Mouse (Mus musculus): ENCODE results near the gene Gm7861. TPM values are rescaled to one million over a fixed set of nuclear protein-coding genes. Genes with fewer than 3 reads are reported as not detected.
"Not testable (repeated sequence)": the region's sequence is repeated elsewhere in the genome, so short reads cannot be mapped to it uniquely, and the experiment has no call there.

The Gm7861 gene
- not detected in 2 replicates for total RNA-seq (2017)

DNA sequence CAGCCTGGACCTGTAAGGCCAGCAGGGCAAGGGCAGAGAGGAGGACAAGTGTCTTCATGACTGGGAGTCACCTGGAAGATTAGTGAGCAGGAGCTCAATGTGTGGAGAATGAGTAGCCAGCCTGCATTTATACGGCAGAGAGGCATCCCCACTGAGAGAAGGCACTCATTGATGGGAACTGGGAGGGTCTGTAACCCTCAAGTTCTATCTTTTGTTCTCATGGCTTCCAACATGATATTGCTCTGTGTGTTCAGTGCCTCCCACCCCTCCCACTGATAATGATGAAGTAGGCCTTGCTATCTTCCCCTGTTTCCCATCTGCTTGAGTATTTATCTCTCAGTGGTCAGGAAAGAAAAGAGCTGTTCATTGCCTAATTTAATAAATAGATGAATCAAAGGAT is at the start of gene Gm7861:
TSS of gene Gm7861 (minus strand) at position 101 of the 400 bp plus-strand sequence.
- ATAC-seq (replicated peaks in 1 of 2; ENCODE audit: insufficient read depth in 1 of 2, low FRiP score in 2 of 2, low TSS enrichment in 1 of 2, low read depth in 1 of 2, poor library complexity in 2 of 2, severe bottlenecking in 2 of 2) = not testable (repeated sequence)

DNA sequence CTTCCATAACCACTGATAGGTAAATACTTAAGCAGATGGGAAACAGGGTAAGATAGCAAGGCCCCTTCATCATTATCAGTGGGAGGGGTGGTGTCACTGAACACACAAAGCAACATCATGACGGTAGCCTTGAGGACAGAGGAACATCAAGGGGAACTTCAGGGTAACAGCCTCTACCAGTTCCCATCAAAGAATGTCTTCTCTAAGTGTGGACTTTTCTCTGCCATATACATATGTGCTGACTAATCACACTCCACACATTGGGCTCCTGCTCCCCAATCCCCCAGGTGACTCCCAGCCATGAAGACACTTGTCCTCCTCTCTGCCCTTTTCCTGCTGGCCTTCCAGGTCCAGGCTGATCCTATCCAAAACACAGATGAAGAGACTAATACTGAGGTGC is 23.6 kb upstream of the Gm7861 start, which contains the start of gene Defa26:
TSS of gene Defa26 (plus strand) at position 301 of the 400 bp plus-strand sequence.
- not testable (repeated sequence) for ATAC-seq (replicated peaks in 1 of 2; ENCODE audit: insufficient read depth in 1 of 2, low FRiP score in 2 of 2, low TSS enrichment in 1 of 2, low read depth in 1 of 2, poor library complexity in 2 of 2, severe bottlenecking in 2 of 2)

DNA sequence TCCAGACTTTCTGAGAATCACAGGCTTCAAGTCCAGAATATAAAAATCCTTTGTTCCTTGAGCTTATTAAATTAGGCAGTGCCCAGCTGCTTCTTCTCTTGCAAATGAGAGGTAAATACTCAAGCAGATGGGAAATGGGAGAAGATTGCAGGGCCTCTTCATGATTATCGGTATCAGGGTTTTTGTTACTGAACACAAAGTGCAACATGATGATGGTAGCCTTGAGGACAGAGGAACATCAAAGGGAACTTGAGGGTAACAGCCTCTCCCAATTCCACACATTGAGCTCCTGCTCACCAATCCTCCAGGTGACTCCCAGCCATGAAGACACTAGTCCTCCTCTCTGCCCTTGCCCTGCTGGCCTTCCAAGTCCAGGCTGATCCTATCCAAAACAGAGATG is 11.6 kb downstream of the Gm7861 start, which contains the start of gene Defa28:
TSS of gene Defa28 (plus strand) at position 301 of the 400 bp plus-strand sequence.
- not testable (repeated sequence) for ATAC-seq (replicated peaks in 1 of 2; ENCODE audit: insufficient read depth in 1 of 2, low FRiP score in 2 of 2, low TSS enrichment in 1 of 2, low read depth in 1 of 2, poor library complexity in 2 of 2, severe bottlenecking in 2 of 2)

DNA sequence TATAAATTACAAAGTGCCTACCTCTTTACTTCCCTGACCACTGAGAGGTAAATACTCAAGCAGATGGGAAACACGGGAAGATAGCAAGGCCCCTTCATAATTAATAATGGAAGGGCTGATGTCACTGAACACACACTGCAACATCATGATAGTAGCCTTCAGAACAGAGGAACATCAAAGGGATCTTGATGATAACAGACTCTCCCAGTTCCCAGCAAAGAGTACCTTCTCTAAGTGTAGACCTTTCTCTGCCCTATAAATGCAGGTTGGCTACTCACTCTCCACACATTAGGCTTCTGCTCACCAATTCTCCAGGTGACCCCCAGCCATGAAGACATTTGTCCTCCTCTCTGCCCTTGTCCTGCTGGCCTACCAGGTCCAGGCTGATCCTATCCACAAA is 29.2 kb downstream of the Gm7861 start, which contains the start of gene Defa37:
TSS of gene Defa37 (plus strand) at position 301 of the 400 bp plus-strand sequence.
- not testable (repeated sequence) for ATAC-seq (replicated peaks in 1 of 2; ENCODE audit: insufficient read depth in 1 of 2, low FRiP score in 2 of 2, low TSS enrichment in 1 of 2, low read depth in 1 of 2, poor library complexity in 2 of 2, severe bottlenecking in 2 of 2)

Other genes with a start within 250 kb of the Gm7861 start
- not detected in 2 replicates for gene Defa2, start 216.0 kb downstream of the Gm7861 start, total RNA-seq (2017)
- not detected in 2 replicates for gene Defa33, start 202.7 kb downstream of the Gm7861 start, total RNA-seq (2017)
- gene Defa36, start 167.1 kb downstream of the Gm7861 start, total RNA-seq (2017) = not detected in 2 replicates
- gene Gm7849, start 137.9 kb downstream of the Gm7861 start, total RNA-seq (2017) = not detected in 2 replicates
- gene Defa20, start 85.2 kb downstream of the Gm7861 start, total RNA-seq (2017) = not detected in 2 replicates
- gene Defa32, start 65.5 kb downstream of the Gm7861 start, total RNA-seq (2017) = not detected in 2 replicates
- gene Defa37, start 29.1 kb downstream of the Gm7861 start, total RNA-seq (2017) = not detected in 2 replicates
- gene Defa28, start 11.5 kb downstream of the Gm7861 start, total RNA-seq (2017) = not detected in 2 replicates
- gene Defa26, start 23.7 kb upstream of the Gm7861 start, total RNA-seq (2017) = not detected in 2 replicates
- gene Defa17, start 61.3 kb upstream of the Gm7861 start, total RNA-seq (2017) = not detected in 2 replicates
- gene Defa34, start 71.3 kb upstream of the Gm7861 start, total RNA-seq (2017) = not detected in 2 replicates
- gene AY761184, start 109.1 kb upstream of the Gm7861 start, total RNA-seq (2017) = not detected in 2 replicates
- not detected in 2 replicates for gene Defa24, start 140.0 kb upstream of the Gm7861 start, total RNA-seq (2017)
- gene Defb50, start 229.0 kb upstream of the Gm7861 start, total RNA-seq (2017) = not detected in 2 replicates
- gene Defb2, start 245.4 kb upstream of the Gm7861 start, total RNA-seq (2017) = not detected in 2 replicates